Mouse (Mus musculus) forebrain, embryonic 12.5 days (tissue): ENCODE results near the gene Psd. TPM values are rescaled to one million over a fixed set of nuclear protein-coding genes. Genes with fewer than 3 reads are reported as not detected.

Experiments
- ATAC-seq: fragments of 200-750 bp; cut with Nextera tagmentation; 2 replicates; pipeline ENCODE4 v1.8.0; 2017; ENCODE audit warnings: moderate TSS enrichment; ENCODE audit not compliant: low FRiP score
- H3K27ac ChIP-seq: fragments of 300-500 bp; sonication (generic); 2 replicates; pipeline ENCODE4 v1.5.1; 2016; ENCODE audit warnings: mild to moderate bottlenecking
- H3K27me3 ChIP-seq: fragments of 300-500 bp; sonication (generic); 2 replicates; pipeline ENCODE4 v1.6.1; 2016; ENCODE audit warnings: mild to moderate bottlenecking
- H3K36me3 ChIP-seq: fragments of 300-500 bp; sonication (generic); replicated peaks from 2 replicates; pipeline ENCODE4 v1.6.1; 2016; ENCODE audit warnings: mild to moderate bottlenecking
- H3K4me1 ChIP-seq: fragments of 300-500 bp; sonication (generic); 2 replicates; pipeline ENCODE4 v1.6.1; 2016
- H3K4me2 ChIP-seq: fragments of 300-500 bp; sonication (generic); 2 replicates; pipeline ENCODE4 v1.6.1; 2016; ENCODE audit warnings: mild to moderate bottlenecking, moderate library complexity
- H3K4me3 ChIP-seq: fragments of 300-500 bp; sonication (generic); replicated peaks from 2 replicates; pipeline ENCODE4 v1.5.1; 2016; ENCODE audit warnings: mild to moderate bottlenecking
- H3K9ac ChIP-seq: fragments of 300-500 bp; sonication (generic); 2 replicates; pipeline ENCODE4 v1.6.1; 2016; ENCODE audit warnings: mild to moderate bottlenecking
- H3K9me3 ChIP-seq: fragments of 300-500 bp; sonication (generic); 2 replicates; pipeline ENCODE4 v1.6.1; 2016
- WGBS: fragments of 180-500 bp; shearing (Covaris S2); methylation state at CpG from one replicate; pipeline ENCODE4 v1.1.7; 2016; 5-methylcytosine and 5-hydroxymethylcytosine counted together
- polyA plus RNA-seq: library from polyadenylated mRNA; unstranded; fragments of >200 nt; fragmentation: Nextera tagmentation; extraction: Ambion mirVana; gene quantifications from 2 replicates; pipeline ENCODE4 v1.2.1, GENCODE M21; 2016

The Psd gene
- polyA plus RNA-seq, 1 experiment from 2014 or later = 23.1 TPM

DNA sequence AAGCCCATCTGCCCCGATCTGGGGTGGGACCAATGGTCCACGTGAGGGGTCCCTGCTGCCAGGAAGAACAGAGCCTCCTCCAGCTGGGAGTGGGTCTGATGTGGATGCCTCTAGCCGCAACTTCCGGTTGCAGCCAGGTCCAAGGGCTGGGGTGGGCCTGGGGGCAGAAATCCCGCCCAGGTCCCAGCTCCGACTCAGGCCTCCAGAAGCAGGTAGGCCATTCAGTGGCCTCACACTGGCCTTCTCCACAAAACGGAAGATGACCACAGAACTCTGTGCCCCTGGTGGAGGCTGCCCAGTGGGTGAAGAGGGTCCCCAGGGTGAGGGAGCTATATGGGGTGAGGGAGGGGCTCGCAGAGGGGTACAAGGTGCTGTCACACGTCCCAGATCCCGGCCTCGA, 2.6 kb downstream of the Psd start:
- no peak for ATAC-seq
- no peak overlapping the region for H3K27ac ChIP-seq
- H3K4me3 ChIP-seq = no peak overlapping the region
- H3K4me1 ChIP-seq = peaks cover 73% of the 10 kb centered on the region
- 81% methylated on average over 11 of the region's 11 CpGs for WGBS
- no peaks in the 10 kb centered on the region for H3K36me3 ChIP-seq
- H3K4me2 ChIP-seq = no peak overlapping the region
- no peaks in the 10 kb centered on the region for H3K9me3 ChIP-seq
- H3K27me3 ChIP-seq = peaks cover 71% of the 10 kb centered on the region
- H3K9ac ChIP-seq = no peak overlapping the region

DNA sequence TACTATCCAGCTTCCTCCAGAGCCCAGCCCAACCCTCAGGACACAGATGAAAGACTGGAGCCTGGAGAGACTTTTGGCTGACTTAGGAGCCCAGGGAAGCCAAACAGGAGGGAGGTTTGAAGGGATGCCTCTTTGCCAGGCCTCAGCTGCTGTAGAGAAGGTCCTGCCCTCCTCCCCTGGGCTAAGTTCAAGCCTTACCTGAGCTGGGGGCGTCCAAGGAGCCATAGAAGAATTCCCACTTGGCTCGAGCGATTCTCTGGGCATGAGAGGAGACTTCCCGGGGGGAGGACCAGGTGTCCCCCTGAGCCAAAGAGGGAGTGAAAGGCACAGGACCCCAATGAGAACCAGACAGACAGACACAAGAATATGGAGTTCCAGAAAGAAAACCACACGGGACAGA, 3.2 kb downstream of the Psd start:
- 82% methylated on average over 5 of the region's 5 CpGs for WGBS
- ATAC-seq = no peak
- Histone ChIP-seq H3K36me3 (no peaks in the 10 kb centered on the region), H3K4me3 (no peak overlapping the region), H3K9ac (no peak overlapping the region), H3K27ac (no peak overlapping the region), H3K4me1 (peaks cover 73% of the 10 kb centered on the region), H3K27me3 (peaks cover 73% of the 10 kb centered on the region), H3K9me3 (no peaks in the 10 kb centered on the region), H3K4me2 (no peak overlapping the region)

DNA sequence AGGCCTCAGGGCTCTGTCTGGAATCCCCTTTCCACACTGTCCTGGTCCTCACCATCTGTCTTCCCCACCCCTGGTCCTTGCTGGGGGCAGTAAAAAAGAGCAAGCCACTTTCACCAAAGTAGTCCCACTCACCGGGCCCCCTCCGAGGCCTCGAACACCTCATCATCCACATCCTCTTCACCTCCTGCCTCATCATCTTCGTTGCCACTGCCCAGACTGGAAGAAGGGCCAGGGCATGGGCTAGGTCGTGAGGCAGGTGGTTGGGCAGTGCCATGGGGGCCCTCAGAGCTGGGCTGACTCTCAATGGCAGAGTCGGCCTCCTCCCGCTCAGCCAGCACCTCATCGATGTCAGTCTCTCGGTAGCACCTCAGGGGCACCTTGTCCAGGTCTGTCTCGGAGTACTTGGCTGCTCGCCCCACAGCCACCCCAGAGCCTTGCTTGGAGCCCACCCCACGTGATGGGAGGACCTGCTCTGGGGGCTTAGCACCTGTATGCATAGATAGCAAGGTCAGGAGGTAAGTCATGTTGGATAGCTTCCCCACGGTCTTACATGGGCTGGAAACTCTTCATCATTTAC, 3.9 kb downstream of the Psd start:
- Histone ChIP-seq H3K36me3 (no peaks in the 10 kb centered on the region), H3K27ac (peak overlapping the region; percentile 77), H3K9ac (peak overlapping the region; percentile 25; the same call in 1 of the 2 replicates), H3K4me3 (no peak overlapping the region), H3K27me3 (peaks cover 79% of the 10 kb centered on the region), H3K4me1 (peaks cover 77% of the 10 kb centered on the region), H3K4me2 (no peak overlapping the region), H3K9me3 (no peaks in the 10 kb centered on the region)
- no peak for ATAC-seq
- 82% methylated on average over 13 of the region's 13 CpGs for WGBS

DNA sequence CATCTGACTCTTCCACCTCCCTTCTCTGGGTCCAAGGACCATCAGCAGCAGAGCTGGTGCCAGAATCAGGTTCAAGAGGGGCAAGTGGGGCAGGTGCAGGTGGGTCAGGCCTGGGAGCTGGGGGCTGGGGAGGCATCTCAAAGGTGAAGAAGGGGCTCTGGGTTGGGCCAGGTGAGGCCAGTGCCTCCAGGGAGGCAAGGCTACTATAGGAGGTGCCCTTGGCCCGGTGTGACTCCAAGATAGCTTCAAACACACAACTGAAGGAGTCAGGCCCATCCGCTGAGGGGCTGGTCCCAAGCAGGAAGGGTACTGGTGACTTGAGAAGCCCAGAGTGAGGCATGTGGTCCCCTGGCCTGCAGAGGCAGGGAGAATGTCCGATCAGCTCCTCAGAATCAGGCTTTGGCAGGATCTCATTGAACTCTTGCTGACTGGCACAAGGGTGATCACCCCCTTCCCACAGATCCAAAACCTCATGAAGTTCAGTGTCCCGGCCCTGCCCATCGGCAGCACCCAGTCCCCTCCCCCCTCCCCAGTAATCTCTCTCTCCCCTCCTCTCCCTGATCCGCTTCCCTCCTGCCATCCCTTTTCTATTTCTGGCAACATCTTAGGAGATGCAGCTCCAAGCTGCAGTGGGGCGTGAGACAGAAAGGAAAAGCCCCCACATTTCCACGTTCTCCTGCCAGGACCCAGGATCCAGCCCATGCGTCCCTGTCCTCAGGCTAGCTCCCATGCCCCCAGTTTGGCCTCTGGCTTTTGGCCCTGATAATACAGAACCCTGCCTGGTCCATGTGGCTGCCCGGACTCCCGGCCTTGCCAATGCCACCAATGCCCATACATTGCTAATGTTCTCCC, 4.6 kb downstream of the Psd start:
- H3K9me3 ChIP-seq = no peaks in the 10 kb centered on the region
- WGBS = 57% methylated on average over 11 of the region's 11 CpGs
- peak overlapping the region; percentile 25; the same call in 1 of the 2 replicates for H3K9ac ChIP-seq
- H3K27ac ChIP-seq = peak overlapping the region; percentile 77
- H3K36me3 ChIP-seq = no peaks in the 10 kb centered on the region
- peaks cover 87% of the 10 kb centered on the region for H3K27me3 ChIP-seq
- no peak; the same call in 1 of the 2 replicates for ATAC-seq
- peak overlapping the region; percentile 47 for H3K4me2 ChIP-seq
- H3K4me1 ChIP-seq = peaks cover 80% of the 10 kb centered on the region
- no peak overlapping the region for H3K4me3 ChIP-seq

DNA sequence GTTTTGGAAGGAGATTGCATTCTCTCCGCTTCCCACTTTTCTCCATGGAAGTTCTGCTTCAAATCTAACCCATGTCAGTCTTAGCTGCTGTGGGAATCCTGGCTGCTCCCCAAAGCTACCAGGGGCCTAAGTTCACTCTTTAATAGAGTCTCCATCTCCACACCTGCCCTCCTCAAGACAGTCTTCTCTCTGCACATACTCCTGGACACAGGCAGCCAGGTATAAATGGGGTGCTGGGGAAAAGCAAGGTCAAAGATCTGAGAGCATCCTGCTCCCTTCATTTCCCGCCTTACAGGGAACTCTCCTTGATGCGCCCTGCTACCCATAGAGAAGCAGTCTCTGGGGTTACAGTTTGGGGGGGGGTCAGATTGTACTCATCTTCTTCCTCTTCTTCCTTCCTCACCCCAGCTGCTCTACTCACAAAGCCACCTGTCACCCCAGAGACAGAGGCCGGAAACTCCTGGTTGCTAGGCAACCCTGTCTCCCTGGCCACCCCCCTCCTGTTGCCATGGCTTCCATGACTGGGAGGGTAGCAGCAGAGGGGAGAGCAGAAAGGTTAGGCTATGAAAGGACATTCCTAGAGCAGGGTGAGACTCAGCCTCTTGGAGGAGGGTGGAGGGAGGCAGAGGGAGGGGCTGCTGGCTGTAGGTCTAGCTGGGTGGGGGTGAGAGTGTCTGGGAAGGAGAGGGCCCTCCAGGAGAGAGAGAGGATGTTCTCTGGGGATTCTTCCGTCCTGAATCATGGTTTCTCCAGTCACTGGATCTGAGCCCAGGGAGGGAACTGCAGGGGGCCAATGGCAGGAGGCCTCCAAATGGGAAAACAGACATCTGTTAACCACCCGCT, 5.6 kb downstream of the Psd start:
- peaks cover 77% of the 10 kb centered on the region for H3K4me1 ChIP-seq
- 0 out of 2 replicates have a peak overlapping the region, but pooled peaks have one; percentile 10 for H3K4me3 ChIP-seq
- ATAC-seq = peak; percentile 79

DNA sequence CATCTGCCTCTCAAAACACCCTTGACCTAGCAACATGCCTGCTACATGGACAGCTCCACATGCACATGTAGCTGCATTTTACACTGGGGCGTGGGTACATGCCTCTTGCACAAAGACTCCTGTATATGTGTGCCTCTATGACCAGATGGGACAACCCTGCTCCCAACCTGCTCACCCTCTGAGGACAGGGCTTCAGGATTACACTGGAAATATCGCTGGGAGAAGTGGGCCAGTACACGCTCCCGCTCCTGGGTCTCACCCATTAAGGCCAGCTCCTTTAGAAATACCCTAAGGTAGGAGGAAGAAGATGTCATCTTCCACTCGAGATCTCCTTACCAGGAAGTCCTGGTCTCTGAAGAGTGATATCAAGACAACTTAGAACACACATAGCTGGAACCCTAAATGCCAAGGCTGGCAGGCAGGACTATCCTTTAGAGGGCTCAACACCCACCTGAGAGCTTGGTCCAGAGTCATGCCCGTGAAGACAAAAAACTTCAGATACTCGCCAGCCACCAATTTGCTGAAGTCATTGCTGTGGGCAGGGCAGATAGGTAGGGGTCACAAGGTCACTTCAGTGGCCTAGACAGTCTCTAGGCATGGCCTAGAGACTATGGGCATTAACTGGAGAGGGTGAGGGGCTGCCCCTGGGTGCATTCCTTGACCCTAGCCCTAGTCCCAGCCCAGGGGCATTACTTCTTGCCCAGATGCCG, 6.7 kb downstream of the Psd start:
- WGBS = 83% methylated on average over 8 of the region's 8 CpGs
- Histone ChIP-seq H3K9me3 (no peaks in the 10 kb centered on the region), H3K36me3 (no peaks in the 10 kb centered on the region), H3K4me2 (no peak overlapping the region), H3K9ac (no peak overlapping the region), H3K4me1 (peaks cover 67% of the 10 kb centered on the region), H3K27me3 (peaks cover 89% of the 10 kb centered on the region), H3K27ac (0 out of 2 replicates have a peak overlapping the region, but pooled peaks have one; percentile 77), H3K4me3 (no peak overlapping the region)
- no peak for ATAC-seq

More for the DNA sequence above, 5.6 kb downstream of the Psd start:
- H3K27me3 ChIP-seq = peaks cover 89% of the 10 kb centered on the region
- no peaks in the 10 kb centered on the region for H3K9me3 ChIP-seq
- peak overlapping the region; percentile 47 for H3K4me2 ChIP-seq
- WGBS = 20% methylated on average over 6 of the region's 6 CpGs
- no peaks in the 10 kb centered on the region for H3K36me3 ChIP-seq
- 0 out of 2 replicates have a peak overlapping the region, but pooled peaks have one; percentile 12 for H3K9ac ChIP-seq
- H3K27ac ChIP-seq = peak overlapping the region; percentile 77

DNA sequence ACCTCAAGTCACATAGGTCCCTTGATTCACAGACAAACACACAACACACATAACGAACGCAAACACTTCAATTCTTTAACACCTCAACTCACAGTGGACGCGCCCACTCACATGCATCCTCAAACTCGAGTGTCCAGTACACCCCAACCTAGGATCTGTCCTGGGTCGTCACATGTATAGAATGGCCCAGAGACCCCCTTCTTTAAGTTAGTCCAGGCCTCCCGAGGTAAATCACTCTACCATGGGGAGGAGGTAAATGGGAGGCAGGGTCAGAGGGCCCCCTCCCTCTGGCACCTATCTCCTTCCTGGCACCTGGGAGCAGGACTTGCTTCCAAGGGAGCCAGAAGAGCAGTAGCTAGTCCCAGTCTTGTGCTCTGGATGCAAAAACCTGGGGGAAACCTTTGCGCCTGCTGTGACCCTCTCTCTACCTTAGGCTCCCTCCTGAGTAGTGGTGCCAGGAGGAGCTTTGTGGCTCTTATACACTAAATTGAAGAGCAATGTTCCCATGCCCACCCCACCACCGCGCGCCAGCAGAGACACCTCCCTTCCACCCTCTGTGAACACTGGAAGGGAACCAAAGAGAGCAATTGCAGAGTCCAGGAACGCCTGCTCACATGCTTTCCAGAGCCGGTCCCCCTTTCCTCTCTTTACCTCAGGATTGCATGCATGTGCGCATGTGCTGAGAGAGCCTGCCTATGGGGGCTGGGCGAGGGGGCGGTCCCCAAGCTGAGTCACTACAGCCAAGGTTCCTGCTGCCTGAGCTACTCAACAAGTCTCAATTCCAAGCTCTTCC, 8.2 kb downstream of the Psd start:
- ATAC-seq = peak; percentile 36; the same call in 1 of the 2 replicates
- no peaks in the 10 kb centered on the region for H3K9me3 ChIP-seq
- H3K4me2 ChIP-seq = peak overlapping the region; percentile 64
- peaks cover 89% of the 10 kb centered on the region for H3K27me3 ChIP-seq
- H3K9ac ChIP-seq = no peak overlapping the region
- no peaks in the 10 kb centered on the region for H3K36me3 ChIP-seq
- peak overlapping the region; percentile 47; the same call in 1 of the 2 replicates for H3K27ac ChIP-seq
- 12% methylated on average over 16 of the region's 16 CpGs for WGBS
- H3K4me1 ChIP-seq = peaks cover 67% of the 10 kb centered on the region
- H3K4me3 ChIP-seq = peak overlapping the region; percentile 0; the same call in 1 of the 2 replicates

DNA sequence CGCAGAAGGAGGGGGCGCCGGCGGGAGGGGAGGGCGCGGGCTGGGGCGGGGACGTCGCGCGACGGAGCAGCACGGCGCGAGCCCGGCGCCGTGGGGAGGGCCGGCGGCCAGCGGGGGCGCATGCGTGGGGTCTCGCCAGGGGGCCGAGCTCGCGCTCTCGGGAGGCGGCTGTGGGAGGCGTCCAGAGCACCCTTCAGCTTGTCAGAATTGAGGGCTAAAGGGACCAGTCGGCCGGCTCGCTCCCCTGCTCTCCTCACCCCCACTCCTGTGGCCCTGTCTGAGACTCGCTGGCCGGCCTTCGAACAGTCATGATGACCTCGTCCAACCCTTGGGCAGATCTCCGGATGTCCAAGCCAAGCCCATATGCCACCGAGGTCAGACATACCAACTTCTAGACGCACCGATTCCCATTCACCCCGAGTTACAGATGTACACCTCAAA, 8.9 kb downstream of the Psd start:
- H3K4me2 ChIP-seq = peak overlapping the region; percentile 64
- H3K9ac ChIP-seq = peak overlapping the region; percentile 59
- no peaks in the 10 kb centered on the region for H3K9me3 ChIP-seq
- no peak for ATAC-seq
- H3K27ac ChIP-seq = peak overlapping the region; percentile 4; the same call in 1 of the 2 replicates
- peaks cover 89% of the 10 kb centered on the region for H3K27me3 ChIP-seq
- H3K4me3 ChIP-seq = peak overlapping the region; percentile 47
- H3K4me1 ChIP-seq = peaks cover 65% of the 10 kb centered on the region
- H3K36me3 ChIP-seq = no peaks in the 10 kb centered on the region
- 3% methylated on average over 36 of the region's 42 CpGs for WGBS

DNA sequence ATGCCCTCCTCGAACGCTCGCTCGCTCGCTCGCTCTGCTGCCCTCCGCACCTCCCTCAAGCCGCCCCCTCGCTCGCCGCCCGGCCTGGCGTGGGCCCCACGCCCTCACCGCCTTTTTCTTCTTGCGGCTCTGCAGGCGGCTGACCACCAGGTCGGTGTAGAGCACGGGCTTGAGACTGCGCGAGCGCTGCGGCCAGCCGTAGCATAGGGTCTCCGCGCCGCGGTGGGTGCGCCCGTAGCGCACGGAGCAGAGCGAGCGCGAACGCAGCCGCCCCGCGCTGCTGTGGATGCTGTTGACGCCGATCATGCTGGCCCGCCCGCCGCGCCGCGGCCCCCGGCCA, 9.4 kb downstream of the Psd start:
- peak overlapping the region; percentile 59 for H3K9ac ChIP-seq
- no peak overlapping the region for H3K27ac ChIP-seq
- WGBS = under 1% methylated on average over 47 of the region's 48 CpGs
- H3K4me1 ChIP-seq = peaks cover 59% of the 10 kb centered on the region
- H3K36me3 ChIP-seq = no peaks in the 10 kb centered on the region
- no peak for ATAC-seq
- H3K4me2 ChIP-seq = peak overlapping the region; percentile 64
- H3K4me3 ChIP-seq = peak overlapping the region; percentile 47
- H3K9me3 ChIP-seq = no peaks in the 10 kb centered on the region
- peaks cover 89% of the 10 kb centered on the region for H3K27me3 ChIP-seq

DNA sequence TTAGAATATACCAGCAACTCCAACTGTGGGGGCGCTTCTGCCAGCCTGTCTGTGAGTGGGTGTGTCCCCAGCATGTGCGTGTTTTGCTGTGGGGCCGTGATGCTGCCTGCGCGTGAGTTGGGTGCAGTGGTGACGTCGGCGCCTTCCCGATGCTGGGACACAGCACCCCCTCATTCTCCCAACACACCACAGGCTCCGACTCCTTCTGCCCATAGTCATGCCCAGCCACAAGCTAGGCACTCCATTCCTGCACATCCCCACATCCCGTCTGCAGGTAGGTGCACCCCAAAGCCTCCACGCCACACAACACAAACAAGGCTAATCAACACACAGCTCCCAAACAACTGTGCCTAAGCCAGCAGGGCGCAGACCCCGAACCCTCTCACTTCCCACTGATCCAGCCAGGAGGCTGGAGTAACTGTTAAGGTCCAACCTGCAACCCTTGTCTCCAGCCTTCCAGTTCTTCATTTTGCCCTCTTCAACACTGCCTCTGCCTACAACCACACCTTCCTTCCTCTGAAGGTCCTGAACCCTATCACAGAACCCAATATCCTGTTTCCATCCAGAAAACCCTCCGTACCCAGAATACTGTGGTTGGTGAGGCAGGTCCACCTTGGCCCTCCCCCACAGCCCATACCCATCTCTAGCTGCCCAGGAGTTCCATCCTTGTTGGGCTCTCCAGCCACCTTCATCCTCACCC, 10.0 kb downstream of the Psd start:
- H3K27ac ChIP-seq = no peak overlapping the region
- H3K4me1 ChIP-seq = peaks cover 54% of the 10 kb centered on the region

More for the DNA sequence above, 10.0 kb downstream of the Psd start:
- peak overlapping the region; percentile 47 for H3K4me3 ChIP-seq
- no peaks in the 10 kb centered on the region for H3K36me3 ChIP-seq
- no peaks in the 10 kb centered on the region for H3K9me3 ChIP-seq
- no peak for ATAC-seq
- peaks cover 86% of the 10 kb centered on the region for H3K27me3 ChIP-seq
- H3K4me2 ChIP-seq = peak overlapping the region; percentile 64
- 31% methylated on average over 15 of the region's 15 CpGs for WGBS
- H3K9ac ChIP-seq = peak overlapping the region; percentile 59
